Mouse (Mus musculus): ENCODE measurements around the gene Immp1l. TPM values are rescaled to one million over a fixed set of nuclear protein-coding genes. Genes with fewer than 3 reads are reported as not detected.

Immp1l gene
- polyA plus RNA-seq, 2 experiments, result 21.0 to 77.7 TPM

DNA sequence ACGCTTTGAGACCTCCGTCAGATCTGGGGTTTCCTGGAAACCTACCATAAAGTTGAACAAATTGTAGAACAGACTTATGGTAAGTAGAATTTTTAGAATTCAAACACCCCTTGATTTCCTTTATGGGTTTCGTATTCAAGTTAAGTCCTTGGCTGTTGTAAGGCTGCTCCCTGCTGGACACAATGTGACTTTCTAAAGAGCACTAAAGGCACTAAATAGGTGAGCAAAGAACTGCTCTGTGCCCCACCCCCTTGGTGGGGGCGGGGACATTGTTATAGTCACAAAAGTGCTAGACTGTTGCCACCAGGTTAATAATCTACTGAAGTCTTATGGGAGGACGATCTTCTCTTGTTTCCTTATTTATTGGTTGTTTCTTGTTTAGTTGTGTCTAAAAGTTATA lies 3.9 kb downstream of the Immp1l start:
- WGBS (ENCODE audit: insufficient replicate concordance), result 73% methylated on average over 5 of the region's 5 CpGs
- H3K9me3 ChIP-seq (ENCODE audit: control insufficient read depth, low read length), result no peaks in the 10 kb centered on the region
- no peak overlapping the region for H3K27ac ChIP-seq
- no peak overlapping the region for H3K9ac ChIP-seq (replicated peaks)
- no peak for ATAC-seq (ENCODE audit: insufficient read depth)
- H3K36me3 ChIP-seq (replicated peaks; ENCODE audit: control insufficient read depth, insufficient read depth, low read depth), result no peaks in the 10 kb centered on the region
- H3K27me3 ChIP-seq (ENCODE audit: control insufficient read depth, insufficient read depth, low read length), result no peaks in the 10 kb centered on the region
- TF ChIP-seq EP300 (IDR thresholded peaks at IDR 0.05; ENCODE audit: low read depth) (no peak), CTCF (IDR thresholded peaks at IDR 0.05; ENCODE audit: low read depth) (peak; percentile 38; the same call in 1 of the 2 replicates)
- H3K4me2 ChIP-seq (ENCODE audit: low read depth), result no peak overlapping the region
- peak; percentile 16 to 19 (median 17) for DNase-seq (ENCODE audit: low read depth in 3 of 3, low spot score in 3 of 3)
- no peak overlapping the region for H3K4me3 ChIP-seq (ENCODE audit: insufficient read depth in 1 of 2, low read depth in 2 of 2, low read length in 2 of 2)
- H3K4me1 ChIP-seq (replicated peaks; ENCODE audit: control insufficient read depth in 2 of 2, insufficient read depth in 2 of 2, low read length in 1 of 2), result peaks cover 2 to 5% of the 10 kb centered on the region in 2 experiments; a peak in 3 of 4 replicates

GRCm38 (mm10) chr2:105910611-105911010 lies 6.2 kb downstream of the Immp1l start:
- 76% methylated on average over 3 of the region's 3 CpGs for WGBS (ENCODE audit: insufficient replicate concordance)
- ATAC-seq (ENCODE audit: insufficient read depth), result peak; percentile 26; the same call in 1 of the 2 replicates
- Histone ChIP-seq H3K4me2 (ENCODE audit: low read depth) (no peak overlapping the region), H3K4me1 (replicated peaks; ENCODE audit: control insufficient read depth in 2 of 2, insufficient read depth in 2 of 2, low read length in 1 of 2) (peaks cover under 1 to 1% of the 10 kb centered on the region in 2 experiments; a peak in 3 of 4 replicates), H3K9ac (replicated peaks) (no peak overlapping the region), H3K36me3 (replicated peaks; ENCODE audit: control insufficient read depth, insufficient read depth, low read depth) (no peaks in the 10 kb centered on the region), H3K4me3 (ENCODE audit: insufficient read depth in 1 of 2, low read depth in 2 of 2, low read length in 2 of 2) (no peak overlapping the region), H3K9me3 (ENCODE audit: control insufficient read depth, low read length) (no peaks in the 10 kb centered on the region), H3K27ac (no peak overlapping the region), H3K27me3 (ENCODE audit: control insufficient read depth, insufficient read depth, low read length) (no peaks in the 10 kb centered on the region)
- no peak for DNase-seq (ENCODE audit: low read depth in 3 of 3, low spot score in 3 of 3)
- no peak for TF ChIP-seq CTCF (IDR thresholded peaks at IDR 0.05; ENCODE audit: low read depth)
- no peak for TF ChIP-seq EP300 (IDR thresholded peaks at IDR 0.05; ENCODE audit: low read depth)

- 73% methylated on average over 6 of the region's 6 CpGs for WGBS (ENCODE audit: insufficient replicate concordance)
- Histone ChIP-seq H3K27ac (no peak overlapping the region), H3K4me2 (ENCODE audit: low read depth) (no peak overlapping the region), H3K9ac (replicated peaks) (no peak overlapping the region), H3K4me1 (replicated peaks; ENCODE audit: control insufficient read depth in 2 of 2, insufficient read depth in 2 of 2, low read length in 1 of 2) (no peaks in the 10 kb centered on the region), H3K9me3 (ENCODE audit: control insufficient read depth, low read length) (no peaks in the 10 kb centered on the region), H3K36me3 (replicated peaks; ENCODE audit: control insufficient read depth, insufficient read depth, low read depth) (no peaks in the 10 kb centered on the region), H3K27me3 (ENCODE audit: control insufficient read depth, insufficient read depth, low read length) (no peaks in the 10 kb centered on the region), H3K4me3 (ENCODE audit: insufficient read depth in 1 of 2, low read depth in 2 of 2, low read length in 2 of 2) (no peak overlapping the region)
- TF ChIP-seq CTCF (IDR thresholded peaks at IDR 0.05; ENCODE audit: low read depth), result no peak
- no peak for TF ChIP-seq EP300 (IDR thresholded peaks at IDR 0.05; ENCODE audit: low read depth)
- ATAC-seq (ENCODE audit: insufficient read depth) (no peak), DNase-seq (ENCODE audit: low read depth in 3 of 3, low spot score in 3 of 3) (no peak)
Measured at GRCm38 (mm10) chr2:105913655-105914366, 9.4 kb downstream of the Immp1l start.

DNA sequence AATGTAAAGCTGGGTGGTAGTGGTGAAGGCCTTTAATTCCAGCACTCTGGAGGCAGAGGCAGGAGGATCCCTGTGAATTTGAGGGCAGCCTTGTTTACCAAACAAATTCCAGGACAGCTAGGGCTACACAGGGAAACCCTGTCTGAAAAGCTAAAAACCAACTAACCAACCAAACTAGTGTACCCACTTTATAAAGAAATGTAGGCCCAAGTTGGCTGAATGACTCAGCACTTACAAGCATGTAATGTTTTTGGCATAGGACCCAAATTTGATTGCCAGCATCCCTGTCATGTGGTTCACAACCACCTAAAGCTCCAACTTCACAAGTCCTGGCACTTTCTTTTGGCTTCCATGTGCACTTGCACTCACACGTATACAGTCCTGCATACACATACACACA lies 12.2 kb downstream of the Immp1l start:
- 79% methylated on average over 1 of the region's 1 CpGs for WGBS (ENCODE audit: insufficient replicate concordance)
- Histone ChIP-seq H3K4me1 (replicated peaks; ENCODE audit: control insufficient read depth in 2 of 2, insufficient read depth in 2 of 2, low read length in 1 of 2) (no peaks in the 10 kb centered on the region), H3K4me2 (ENCODE audit: low read depth) (no peak overlapping the region), H3K36me3 (replicated peaks; ENCODE audit: control insufficient read depth, insufficient read depth, low read depth) (no peaks in the 10 kb centered on the region), H3K27ac (no peak overlapping the region), H3K27me3 (ENCODE audit: control insufficient read depth, insufficient read depth, low read length) (no peaks in the 10 kb centered on the region), H3K9me3 (ENCODE audit: control insufficient read depth, low read length) (no peaks in the 10 kb centered on the region), H3K4me3 (ENCODE audit: insufficient read depth in 1 of 2, low read depth in 2 of 2, low read length in 2 of 2) (no peak overlapping the region), H3K9ac (replicated peaks) (no peak overlapping the region)
- no peak for DNase-seq (ENCODE audit: low read depth in 3 of 3, low spot score in 3 of 3)
- no peak for ATAC-seq (ENCODE audit: insufficient read depth)
- no peak for TF ChIP-seq CTCF (IDR thresholded peaks at IDR 0.05; ENCODE audit: low read depth)

GRCm38 (mm10) chr2:105917623-105918346 lies 13.3 kb downstream of the Immp1l start:
- ATAC-seq (ENCODE audit: insufficient read depth), result no peak
- Histone ChIP-seq H3K27me3 (ENCODE audit: control insufficient read depth, insufficient read depth, low read length) (no peaks in the 10 kb centered on the region), H3K36me3 (replicated peaks; ENCODE audit: control insufficient read depth, insufficient read depth, low read depth) (no peaks in the 10 kb centered on the region), H3K9me3 (ENCODE audit: control insufficient read depth, low read length) (no peaks in the 10 kb centered on the region), H3K9ac (replicated peaks) (no peak overlapping the region), H3K4me1 (replicated peaks; ENCODE audit: control insufficient read depth in 2 of 2, insufficient read depth in 2 of 2, low read length in 1 of 2) (no peaks in the 10 kb centered on the region), H3K4me3 (ENCODE audit: insufficient read depth in 1 of 2, low read depth in 2 of 2, low read length in 2 of 2) (no peak overlapping the region), H3K4me2 (ENCODE audit: low read depth) (no peak overlapping the region), H3K27ac (no peak overlapping the region)
- WGBS (ENCODE audit: insufficient replicate concordance), result 77% methylated on average over 5 of the region's 5 CpGs
- DNase-seq (ENCODE audit: low read depth in 3 of 3, low spot score in 3 of 3), result no peak
- TF ChIP-seq EP300 (IDR thresholded peaks at IDR 0.05; ENCODE audit: low read depth) (no peak), CTCF (IDR thresholded peaks at IDR 0.05; ENCODE audit: low read depth) (no peak)

Measured in liver, embryonic 14.5 days (tissue).